Mouse (Mus musculus) thymus, adult 2 months (tissue): ENCODE results near the gene Tlk2.

Source experiments
- CTCF ChIP-seq: fragments of 200-500 bp; IDR thresholded peaks from 2 replicates; pipeline ENCODE4 v1.5.1; 2012; ENCODE audit warnings: mild to moderate bottlenecking, control low read depth, low read length, moderate library complexity, borderline replicate concordance; ENCODE audit not compliant: control insufficient read depth, poor library complexity, insufficient read depth; ENCODE audit errors: extremely low read depth
- POLR2A ChIP-seq: fragments of 200-500 bp; IDR thresholded peaks from 2 replicates; pipeline ENCODE4 v1.6.1; 2012; ENCODE audit warnings: mild to moderate bottlenecking, low read length, control low read depth, moderate library complexity; ENCODE audit not compliant: control insufficient read depth, poor library complexity, insufficient read depth; ENCODE audit errors: extremely low read depth

- TF ChIP-seq POLR2A (no peak), CTCF (no peak)
Observed at GRCm38 (mm10) chr11:105151226-105152016, 27.2 kb upstream of the Tlk2 start.
